Mouse (Mus musculus) pancreas, adult 10 weeks (tissue): Measurements from ENCODE around the gene Olfr1450. TPM values are rescaled to one million over a fixed set of nuclear protein-coding genes. Genes with fewer than 3 reads are reported as not detected.

Experiments used
- polyA plus RNA-seq: library from polyadenylated mRNA; stranded (reverse); fragments of 350-450 nt; fragmentation: Illumina TruSeq; extraction: RNeasy Lipid Tissue Mini Kit (QIAGEN cat#74804); gene quantifications from one replicate; pipeline ENCODE4 v1.2.3, GENCODE M21; 2015; ENCODE audit warnings: low read depth, low replicate concordance; ENCODE audit not compliant: insufficient read depth

Olfr1450 gene
- polyA plus RNA-seq = not detected

DNA sequence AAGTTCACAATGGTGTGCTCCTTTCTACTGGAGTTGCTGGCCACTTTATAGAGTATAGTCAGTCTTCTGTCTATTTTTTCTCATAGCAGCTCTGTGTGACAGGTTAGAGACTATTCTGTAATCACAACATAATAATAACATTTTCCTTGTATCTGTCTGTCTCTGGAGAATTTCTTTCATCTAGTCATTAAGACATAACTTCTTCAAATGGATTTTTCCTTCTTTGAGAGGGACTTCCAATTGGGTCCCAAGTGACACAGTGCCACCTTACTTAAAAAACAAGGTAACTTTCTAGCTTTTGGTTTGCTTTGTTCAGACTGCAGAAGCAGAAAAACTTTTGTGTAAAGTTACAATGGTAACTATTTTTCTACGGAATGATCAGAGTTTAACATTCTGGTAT lies at the start of gene Olfr1450:
TSS of gene Olfr1450 (plus strand) at position 301 of the 400 bp plus-strand sequence.

DNA sequence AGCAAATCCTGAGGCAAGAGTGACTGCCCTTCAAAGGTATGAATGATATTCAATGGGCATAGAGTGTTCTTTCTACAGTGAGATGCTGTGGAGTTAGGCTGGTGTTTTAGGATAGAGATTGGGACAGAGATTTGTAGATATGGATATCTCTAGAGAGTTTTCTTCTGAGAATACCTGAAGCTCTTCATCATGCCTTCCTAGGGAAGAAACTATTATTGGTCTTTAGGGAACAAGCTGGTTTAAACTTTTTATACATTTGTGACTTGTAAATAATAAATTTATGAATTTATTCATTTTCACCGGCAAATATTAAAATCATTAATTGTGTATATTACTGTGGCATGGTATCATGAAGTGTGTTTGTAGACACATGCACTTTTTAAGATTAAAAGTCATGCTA lies 46.4 kb upstream of the Olfr1450 start, which contains the start of gene Olfr1447:
TSS of gene Olfr1447 (minus strand) at position 101 of the 400 bp plus-strand sequence.

DNA sequence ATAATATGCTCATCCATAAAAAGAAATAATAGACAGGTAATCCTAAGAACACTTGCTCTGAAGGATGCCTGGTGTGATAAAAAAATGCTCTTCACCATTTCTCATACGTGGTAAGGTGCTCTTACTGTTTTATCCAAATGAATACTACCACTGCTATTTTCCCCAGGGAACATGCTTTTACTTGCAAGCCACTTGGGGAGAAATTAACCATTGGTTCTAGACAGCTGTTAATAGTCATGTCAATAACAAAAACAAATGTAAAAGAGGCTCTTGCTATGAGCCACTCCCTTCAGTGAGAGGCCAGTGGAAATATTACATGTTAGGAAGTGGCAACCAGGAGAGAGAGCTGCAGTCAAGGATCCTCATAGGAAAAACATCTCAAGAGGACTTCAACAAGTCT lies 25.7 kb upstream of the Olfr1450 start, which contains the start of gene Olfr1448:
TSS of gene Olfr1448 (minus strand) at position 101 of the 400 bp plus-strand sequence.

DNA sequence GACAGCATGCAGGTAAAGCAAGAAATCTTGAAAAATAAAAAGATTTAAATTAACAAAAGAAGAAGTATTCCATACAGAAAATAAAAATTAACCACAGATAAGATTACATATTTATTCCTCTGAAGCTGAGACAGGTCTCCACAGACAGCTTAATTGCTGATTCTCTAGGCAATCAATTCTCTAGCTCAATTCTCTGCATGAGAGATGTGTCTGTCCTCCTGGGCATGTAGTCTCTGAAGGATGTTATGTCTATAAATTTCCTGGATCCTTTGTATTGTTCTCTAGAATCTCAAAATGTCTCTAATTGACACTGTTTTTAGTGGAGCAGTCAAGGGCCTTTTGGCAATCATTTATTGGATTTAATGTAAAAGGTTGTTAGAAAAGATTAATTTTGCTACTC lies 19.5 kb upstream of the Olfr1450 start, which contains the start of gene Olfr1449:
TSS of gene Olfr1449 (plus strand) at position 301 of the 400 bp plus-strand sequence.

DNA sequence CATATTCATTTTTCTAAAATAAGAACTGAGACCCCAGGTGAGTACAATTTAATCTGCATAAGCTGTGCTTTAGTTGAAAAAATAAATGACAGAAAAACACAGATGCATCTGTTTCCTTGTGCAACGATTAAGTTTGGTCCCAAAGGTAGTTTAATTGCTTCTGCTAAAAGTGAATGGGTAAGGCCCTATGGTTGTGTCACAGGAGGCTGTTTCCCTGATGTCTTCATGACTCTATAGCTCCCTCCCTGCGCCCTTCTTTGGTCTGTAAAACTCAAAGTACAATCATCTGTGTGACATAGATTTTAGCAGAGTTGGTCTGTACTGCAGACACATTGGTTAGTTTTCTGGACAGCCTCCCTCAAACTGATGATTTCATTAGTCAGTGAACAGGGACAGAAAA lies 44.7 kb downstream of the Olfr1450 start, which contains the start of gene Olfr1451:
TSS of gene Olfr1451 (plus strand) at position 301 of the 400 bp plus-strand sequence.

Other genes starting within 250 kb of the Olfr1450 start
- not detected for gene Cntf, start 184.6 kb upstream of the Olfr1450 start, polyA plus RNA-seq
- 9.9 TPM for gene Zfp91, start 154.1 kb upstream of the Olfr1450 start, polyA plus RNA-seq
- gene Lpxn, start 154.1 kb upstream of the Olfr1450 start, polyA plus RNA-seq = 1.1 TPM
- gene Gm5244, start 103.6 kb upstream of the Olfr1450 start, polyA plus RNA-seq = not detected
- gene Olfr1444, start 93.0 kb upstream of the Olfr1450 start, polyA plus RNA-seq = not detected
- not detected for gene Olfr1445, start 66.4 kb upstream of the Olfr1450 start, polyA plus RNA-seq
- gene Olfr1446, start 56.7 kb upstream of the Olfr1450 start, polyA plus RNA-seq = not detected
- gene Olfr1447, start 46.5 kb upstream of the Olfr1450 start, polyA plus RNA-seq = not detected
- gene Olfr1448, start 25.8 kb upstream of the Olfr1450 start, polyA plus RNA-seq = not detected
- not detected for gene Olfr1449, start 19.4 kb upstream of the Olfr1450 start, polyA plus RNA-seq
- gene Olfr1451, start 44.8 kb downstream of the Olfr1450 start, polyA plus RNA-seq = not detected
- gene Olfr1453, start 78.1 kb downstream of the Olfr1450 start, polyA plus RNA-seq = not detected
- not detected for gene Olfr1454, start 110.4 kb downstream of the Olfr1450 start, polyA plus RNA-seq
- gene Olfr1457, start 147.6 kb downstream of the Olfr1450 start, polyA plus RNA-seq = not detected
- gene Olfr1458, start 156.5 kb downstream of the Olfr1450 start, polyA plus RNA-seq = not detected
- not detected for gene Olfr1459, start 199.3 kb downstream of the Olfr1450 start, polyA plus RNA-seq
- not detected for gene Olfr1461, start 212.7 kb downstream of the Olfr1450 start, polyA plus RNA-seq
- gene Olfr1462, start 235.5 kb downstream of the Olfr1450 start, polyA plus RNA-seq = not detected